ENCODE assay signal across 1 mouse cellular context in genomic region chr1:133025796-133026190, GRCm38 (mm10).
TF ChIP-seq lines count a peak whose summit lies in the region.

No protein-coding gene starts in this region.

TF ChIP-seq in MEL, 35 proteins besides CTCF, POLR2A, EP300 and RAD21:
- TF ChIP-seq CHD1 (IDR thresholded peaks at IDR 0.05; ENCODE audit: low read depth, low read length) (0 out of 2 replicates have a peak, but pooled peaks have one; percentile 50), SIN3A (IDR thresholded peaks at IDR 0.05; ENCODE audit: low read length) (peak; percentile 24; the same call in 1 of the 2 replicates)
